Mouse (Mus musculus): Measurements from ENCODE around the gene Abhd12.

DNA sequence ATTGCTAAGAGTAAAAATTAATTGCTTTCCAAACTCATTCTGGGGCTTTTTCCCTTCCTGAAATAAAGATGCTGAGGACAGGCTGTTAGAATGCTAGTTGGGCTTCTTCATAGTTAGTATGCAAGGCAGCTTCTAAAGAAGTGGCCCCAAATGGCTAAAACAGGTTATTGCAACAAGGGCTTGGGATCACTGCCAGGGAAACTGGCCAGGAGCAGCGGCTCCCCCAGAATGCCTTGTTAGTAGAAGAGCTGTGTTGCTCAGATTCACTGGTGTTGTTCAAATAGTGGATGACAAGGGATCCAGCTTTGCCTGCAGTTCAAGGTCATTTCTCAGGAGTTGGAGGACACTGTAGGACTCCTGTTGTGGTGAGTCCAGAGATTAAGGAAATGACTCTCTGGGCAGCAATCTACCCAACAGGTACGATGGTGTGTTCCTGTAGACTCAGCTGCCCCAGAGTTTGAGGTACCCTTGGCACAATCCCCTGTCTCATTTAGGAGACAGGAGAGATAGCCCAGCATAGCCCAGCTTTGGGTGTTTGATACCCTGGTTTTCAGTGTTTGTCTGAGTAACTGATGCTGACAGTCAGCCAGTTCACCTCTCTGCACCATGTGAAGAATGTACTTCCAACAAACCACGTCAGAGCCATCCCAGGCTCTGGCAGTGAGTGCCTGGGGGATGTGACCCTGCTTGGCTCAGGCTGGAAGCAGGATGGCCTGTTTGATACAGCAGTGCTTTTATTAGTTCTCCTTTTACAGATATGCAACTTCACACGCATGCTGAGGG, 115.6 kb downstream of the Abhd12 start:
- TF ChIP-seq CTCF (IDR thresholded peaks at IDR 0.05; ENCODE audit: insufficient read depth, low read length) = 0 out of 2 replicates have a peak, but pooled peaks have one; percentile 1
- no peak for TF ChIP-seq POLR2A (IDR thresholded peaks at IDR 0.05; ENCODE audit: borderline replicate concordance, extremely low read depth, low read depth, low read length)

Measured in lung, adult 2 months (tissue).